Mouse (Mus musculus) activated CD4-positive, CD25-positive, alpha-beta regulatory T cell, adult 9 weeks (primary cell): Measurements from ENCODE around the gene Hist1h2ao. TPM values are rescaled to one million over a fixed set of nuclear protein-coding genes. Genes with fewer than 3 reads are reported as not detected.

Source experiments
- polyA plus RNA-seq: library from polyadenylated mRNA; unstranded; fragments of 100-300 nt; shearing (Covaris generic); gene quantifications from one replicate; pipeline ENCODE4 v1.2.1, GENCODE M21; 2017

The Hist1h2ao gene
- not detected for polyA plus RNA-seq

GRCm38 (mm10) chr13:21810073-21810472, at the start of gene Hist1h2ao, which contains the start of gene Hist1h2bq:
Gene Hist1h2ao, plus strand, starts transcription at chr13:21810465.
Gene Hist1h2bq, minus strand, starts transcription at chr13:21810197.

GRCm38 (mm10) chr13:21779767-21780731, 30.2 kb upstream of the Hist1h2ao start, which contains the start of gene Hist1h1b:
Gene Hist1h1b, minus strand, starts transcription at chr13:21780625.

GRCm38 (mm10) chr13:21783255-21783617, 27.0 kb upstream of the Hist1h2ao start, which contains the start of gene Hist1h3i:
Gene Hist1h3i, minus strand, starts transcription at chr13:21783370.

GRCm38 (mm10) chr13:21786899-21787629, 23.2 kb upstream of the Hist1h2ao start, which contains the start of the genes Hist1h2an and Hist1h2bp:
Gene Hist1h2an, minus strand, starts transcription at chr13:21787218.
Gene Hist1h2bp, plus strand, starts transcription at chr13:21787461.

GRCm38 (mm10) chr13:21811539-21811938, 1.3 kb downstream of the Hist1h2ao start, which contains the start of gene Hist1h4m:
Gene Hist1h4m, plus strand, starts transcription at chr13:21811746.

GRCm38 (mm10) chr13:21831418-21832394, 21.4 kb downstream of the Hist1h2ao start, which contains the start of gene Hist1h4n:
Gene Hist1h4n, minus strand, starts transcription at chr13:21832196.

GRCm38 (mm10) chr13:21833461-21833860, 23.2 kb downstream of the Hist1h2ao start, which contains the start of the genes Hist1h2ap and Hist1h2br:
Gene Hist1h2ap, minus strand, starts transcription at chr13:21833507.
Gene Hist1h2br, plus strand, starts transcription at chr13:21833743.

Other genes with a start within 250 kb of the Hist1h2ao start
- gene Olfr1364, start 228.7 kb upstream of the Hist1h2ao start, polyA plus RNA-seq, result not detected
- not detected for gene Olfr1362, start 196.4 kb upstream of the Hist1h2ao start, polyA plus RNA-seq
- gene Olfr11, start 167.9 kb upstream of the Hist1h2ao start, polyA plus RNA-seq, result not detected
- not detected for gene Olfr1361, start 147.1 kb upstream of the Hist1h2ao start, polyA plus RNA-seq
- gene Olfr1360, start 133.1 kb upstream of the Hist1h2ao start, polyA plus RNA-seq, result not detected
- gene Olfr1359, start 112.4 kb upstream of the Hist1h2ao start, polyA plus RNA-seq, result not detected
- gene Hist1h2bl, start 94.3 kb upstream of the Hist1h2ao start, polyA plus RNA-seq, result not detected
- gene Hist1h2ai, start 94.0 kb upstream of the Hist1h2ao start, polyA plus RNA-seq, result not detected
- gene Hist1h3h, start 92.8 kb upstream of the Hist1h2ao start, polyA plus RNA-seq, result not detected
- 0.72 TPM for gene Hist1h2bm, start 88.4 kb upstream of the Hist1h2ao start, polyA plus RNA-seq
- 0.42 TPM for gene Hist1h4j, start 75.4 kb upstream of the Hist1h2ao start, polyA plus RNA-seq
- gene Hist1h4k, start 60.0 kb upstream of the Hist1h2ao start, polyA plus RNA-seq, result 15.6 TPM
- 2.0 TPM for gene Hist1h2ak, start 56.6 kb upstream of the Hist1h2ao start, polyA plus RNA-seq
- gene Hist1h2bn, start 56.3 kb upstream of the Hist1h2ao start, polyA plus RNA-seq, result 2.6 TPM
- 10.2 TPM for gene Hist1h1b, start 29.8 kb upstream of the Hist1h2ao start, polyA plus RNA-seq
- gene Hist1h3i, start 27.1 kb upstream of the Hist1h2ao start, polyA plus RNA-seq, result not detected
- not detected for gene Hist1h2an, start 23.2 kb upstream of the Hist1h2ao start, polyA plus RNA-seq
- 1.8 TPM for gene Hist1h2bp, start 23.0 kb upstream of the Hist1h2ao start, polyA plus RNA-seq
- 9.2 TPM for gene Hist1h2bq, start 268 bp upstream of the Hist1h2ao start, polyA plus RNA-seq
- 32.8 TPM for gene Hist1h4m, start 1.3 kb downstream of the Hist1h2ao start, polyA plus RNA-seq
- gene Hist1h4n, start 21.7 kb downstream of the Hist1h2ao start, polyA plus RNA-seq, result 20.2 TPM
- gene Hist1h2ap, start 23.0 kb downstream of the Hist1h2ao start, polyA plus RNA-seq, result 122 TPM
- gene Hist1h2br, start 23.3 kb downstream of the Hist1h2ao start, polyA plus RNA-seq, result 8.9 TPM
- 0.32 TPM for gene Zfp184, start 134.6 kb downstream of the Hist1h2ao start, polyA plus RNA-seq
- gene Pom121l2, start 170.7 kb downstream of the Hist1h2ao start, polyA plus RNA-seq, result not detected
- 0.23 TPM for gene Prss16, start 199.3 kb downstream of the Hist1h2ao start, polyA plus RNA-seq
- gene Hist1h2ah, start 225.1 kb downstream of the Hist1h2ao start, polyA plus RNA-seq, result not detected
- not detected for gene Hist1h2bk, start 225.4 kb downstream of the Hist1h2ao start, polyA plus RNA-seq
- 17.7 TPM for gene Hist1h4i, start 230.9 kb downstream of the Hist1h2ao start, polyA plus RNA-seq
- gene Hist1h2ag, start 232.5 kb downstream of the Hist1h2ao start, polyA plus RNA-seq, result 1.4 TPM
- 3.6 TPM for gene Hist1h2bj, start 232.7 kb downstream of the Hist1h2ao start, polyA plus RNA-seq